Comparison of ENCODE assay signal across 24 mouse cellular contexts in the genomic region with DNA sequence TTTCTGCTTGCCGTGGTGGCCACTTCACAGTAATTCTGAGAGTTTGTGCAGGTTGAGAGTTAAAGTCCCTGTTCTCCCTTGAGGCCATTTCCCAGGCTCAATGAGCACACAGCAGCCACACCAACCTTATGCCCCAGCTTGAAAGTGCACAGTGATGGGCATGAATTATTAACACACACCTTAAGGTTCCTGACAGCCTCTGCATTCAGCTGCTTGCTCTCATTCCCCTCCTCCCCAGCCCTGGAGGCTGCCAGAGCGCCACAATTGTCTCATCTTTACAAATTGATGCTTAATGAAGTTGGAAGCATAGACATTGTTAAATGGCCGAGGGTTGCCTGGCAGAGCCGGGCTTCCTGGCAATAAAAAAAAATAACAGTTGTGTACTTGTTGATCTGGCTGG.
DNase-seq lines count a peak whose midpoint lies in the region; ATAC-seq and TF ChIP-seq lines count a peak whose summit lies in the region.
"Had no signal": no experiment of that assay in that cellular context is flagged by ENCODE, and none has a peak within 500 bp of the region (broad histone marks: within the 10 kb centered on the region; RNA-seq: fewer than 3 reads in every experiment).

No protein-coding gene starts in this region.

- no peak overlapping the region for H3K4me3 ChIP-seq in intestine, postnatal 0 days (ENCODE audit: low read depth, low read length)
- no peak overlapping the region for H3K4me3 ChIP-seq in intestine, embryonic 16.5 days (ENCODE audit: low read length)
- H3K4me3 ChIP-seq in neural tube, embryonic 15.5 days (replicated peaks): no peak overlapping the region
- H3K4me3 ChIP-seq: embryonic facial prominence, embryonic 15.5 days; erythroblast, embryonic 14.5 days; forebrain, embryonic 10.5 days; forebrain, embryonic 15.5 days; heart, embryonic 13.5 days; hindbrain, embryonic 15.5 days had no signal

- H3K27ac ChIP-seq in intestine, postnatal 0 days (ENCODE audit: low read depth, low read length): peak overlapping the region; percentile 41; the same call in 1 of the 2 replicates
- no peak overlapping the region for H3K27ac ChIP-seq in intestine, embryonic 16.5 days (ENCODE audit: low read length)
- H3K27ac ChIP-seq in neural tube, embryonic 15.5 days (replicated peaks): 0 out of 2 replicates have a peak overlapping the region, but pooled peaks have one; percentile 11
- H3K27ac ChIP-seq: embryonic facial prominence, embryonic 15.5 days; forebrain, embryonic 10.5 days; forebrain, embryonic 15.5 days; heart, embryonic 13.5 days; hindbrain, embryonic 15.5 days had no signal

- no peaks in the 10 kb centered on the region for H3K27me3 ChIP-seq in intestine, postnatal 0 days (replicated peaks; ENCODE audit: control insufficient read depth, insufficient read depth, low read length)
- H3K27me3 ChIP-seq in intestine, embryonic 16.5 days (replicated peaks; ENCODE audit: control insufficient read depth, insufficient read depth, low read length): no peaks in the 10 kb centered on the region
- H3K27me3 ChIP-seq in neural tube, embryonic 15.5 days (replicated peaks): no peaks in the 10 kb centered on the region
- H3K27me3 ChIP-seq: embryonic facial prominence, embryonic 15.5 days; forebrain, embryonic 15.5 days; hindbrain, embryonic 15.5 days had no signal

- TF ChIP-seq CTCF in intestine, postnatal 0 days (IDR thresholded peaks at IDR 0.05; ENCODE audit: low read depth): no peak

- 53% methylated on average over 4 of the region's 4 CpGs for WGBS in intestine, postnatal 0 days
- WGBS in intestine, embryonic 16.5 days: 55% methylated on average over 4 of the region's 4 CpGs
- WGBS in neural tube, embryonic 15.5 days: 9% methylated on average over 4 of the region's 4 CpGs

- ATAC-seq in intestine, postnatal 0 days: no peak
- no peak for ATAC-seq in intestine, embryonic 16.5 days
- ATAC-seq in neural tube, embryonic 15.5 days (ENCODE audit: low FRiP score): no peak
- ATAC-seq: CD4-positive, CD25-positive, alpha-beta regulatory T cell, adult 4 months; forebrain, embryonic 15.5 days had no signal

- H3K4me2 ChIP-seq in intestine, postnatal 0 days (replicated peaks; ENCODE audit: low read depth): no peak overlapping the region
- no peak overlapping the region for H3K4me2 ChIP-seq in intestine, embryonic 16.5 days (ENCODE audit: low read depth, low read length)
- no peak overlapping the region for H3K4me2 ChIP-seq in neural tube, embryonic 15.5 days
- H3K4me2 ChIP-seq: embryonic facial prominence, embryonic 15.5 days; forebrain, embryonic 15.5 days; heart, embryonic 13.5 days; hindbrain, embryonic 15.5 days had no signal

- H3K4me1 ChIP-seq in intestine, postnatal 0 days (replicated peaks; ENCODE audit: control insufficient read depth, insufficient read depth, low read length): 0 out of 2 replicates have a peak, but pooled peaks cover 2% of the 10 kb centered on the region
- peaks cover 12% of the 10 kb centered on the region; the same call in 1 of the 2 replicates for H3K4me1 ChIP-seq in intestine, embryonic 16.5 days (ENCODE audit: control insufficient read depth, insufficient read depth, low read length)
- H3K4me1 ChIP-seq in neural tube, embryonic 15.5 days: peaks cover 16% of the 10 kb centered on the region
- H3K4me1 ChIP-seq: embryonic facial prominence, embryonic 15.5 days had no signal

- no peaks in the 10 kb centered on the region for H3K9me3 ChIP-seq in intestine, postnatal 0 days (ENCODE audit: control insufficient read depth)
- no peaks in the 10 kb centered on the region for H3K9me3 ChIP-seq in intestine, embryonic 16.5 days (ENCODE audit: control insufficient read depth, low read length)
- H3K9me3 ChIP-seq in neural tube, embryonic 15.5 days (replicated peaks): no peaks in the 10 kb centered on the region
- H3K9me3 ChIP-seq: embryonic facial prominence, embryonic 15.5 days; forebrain, embryonic 15.5 days; heart, embryonic 13.5 days; hindbrain, embryonic 15.5 days had no signal

- DNase-seq in cerebellum, postnatal 10 days: peak; percentile 40 to 48
- no peak for DNase-seq in cerebellum, adult 9-10 months
- DNase-seq in retina, embryonic 14.5 days (ENCODE audit: low spot score): peak; percentile 56
- DNase-seq in retina, postnatal 1 day: no peak
- DNase-seq in testis, postnatal 10 days (ENCODE audit: low spot score): no peak
- DNase-seq: adrenal gland, postnatal 10 days; B cell, adult 2 months; cerebellum, adult 18-20 months; cerebellum, postnatal 14 days; embryo, embryonic 11 days; gastrocnemius, postnatal 36 days; heart, adult 11 months; heart, postnatal 36 days had no signal

- H3K36me3 ChIP-seq in intestine, postnatal 0 days (ENCODE audit: control insufficient read depth, insufficient read depth): no peaks in the 10 kb centered on the region
- H3K36me3 ChIP-seq in intestine, embryonic 16.5 days (ENCODE audit: control insufficient read depth, insufficient read depth, low read length): no peaks in the 10 kb centered on the region
- no peaks in the 10 kb centered on the region for H3K36me3 ChIP-seq in neural tube, embryonic 15.5 days
- H3K36me3 ChIP-seq: embryonic facial prominence, embryonic 15.5 days; forebrain, embryonic 10.5 days; forebrain, embryonic 15.5 days; G1E; heart, embryonic 13.5 days; hindbrain, embryonic 15.5 days had no signal

- no peak overlapping the region for H3K9ac ChIP-seq in intestine, postnatal 0 days (ENCODE audit: low read depth, low read length)
- no peak overlapping the region for H3K9ac ChIP-seq in intestine, embryonic 16.5 days (ENCODE audit: low read depth, low read length)
- H3K9ac ChIP-seq in neural tube, embryonic 15.5 days (replicated peaks): no peak overlapping the region
- H3K9ac ChIP-seq: embryonic facial prominence, embryonic 15.5 days; forebrain, embryonic 15.5 days; heart, embryonic 13.5 days; hindbrain, embryonic 15.5 days had no signal

Comparison
In these comparisons a context has a peak if more than half of its experiments do, and no peak if none do; other contexts are left out.
1. DNase-seq: peak in cerebellum, postnatal 10 days (2 of 2) and retina, embryonic 14.5 days (single experiment); none in cerebellum, adult 9-10 months (single experiment), retina, postnatal 1 day (single experiment) and testis, postnatal 10 days (single experiment).